Mouse (Mus musculus) yolk sac, embryonic 10.5 days (tissue): Measurements from ENCODE around the gene Abhd4.
"Not testable (repeated sequence)": the region's sequence is repeated elsewhere in the genome, so short reads cannot be mapped to it uniquely, and the experiment has no call there.

Experiments
- DNase-seq: peaks from one replicate; pipeline ENCODE4 v3.0.0-alpha.2; 2017; ENCODE audit warnings: low spot score

Abhd4 gene

DNA sequence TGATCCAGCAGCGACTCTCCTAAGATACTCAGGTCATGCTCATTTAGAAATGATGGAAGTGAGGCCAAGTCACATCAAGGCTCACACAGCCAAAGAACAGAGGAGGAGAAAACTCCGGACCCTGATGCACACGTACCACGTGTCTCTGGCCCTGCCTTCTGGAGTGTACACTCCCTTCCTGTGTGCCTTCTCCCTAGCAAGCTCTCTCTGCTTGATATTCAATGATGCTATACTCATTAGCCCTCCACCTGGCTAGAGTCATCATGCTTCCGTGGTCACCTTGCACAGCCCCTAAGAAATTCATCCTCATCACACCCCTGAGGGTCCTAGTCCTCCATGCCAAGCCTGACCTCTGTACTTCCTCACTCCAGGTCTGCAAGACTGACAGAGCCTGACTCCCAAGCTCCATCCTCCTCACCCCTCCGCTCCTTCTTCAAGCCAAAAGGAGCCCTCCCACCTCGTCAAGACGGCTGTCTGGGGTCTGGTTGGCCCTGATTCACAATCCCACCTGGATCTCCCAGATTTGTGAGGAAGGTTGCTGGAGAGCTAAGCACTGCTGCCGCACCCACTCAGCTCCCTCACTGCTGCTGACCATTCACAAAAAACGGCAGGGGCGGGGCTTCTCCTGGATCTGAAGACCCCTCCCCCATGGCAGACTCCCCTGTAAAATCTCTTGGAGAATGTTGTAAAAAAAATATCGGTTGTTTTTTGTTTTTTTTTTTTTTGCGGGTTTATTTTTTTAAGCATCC is 30.5 kb upstream of the Abhd4 start:
- DNase-seq, result no peak

DNA sequence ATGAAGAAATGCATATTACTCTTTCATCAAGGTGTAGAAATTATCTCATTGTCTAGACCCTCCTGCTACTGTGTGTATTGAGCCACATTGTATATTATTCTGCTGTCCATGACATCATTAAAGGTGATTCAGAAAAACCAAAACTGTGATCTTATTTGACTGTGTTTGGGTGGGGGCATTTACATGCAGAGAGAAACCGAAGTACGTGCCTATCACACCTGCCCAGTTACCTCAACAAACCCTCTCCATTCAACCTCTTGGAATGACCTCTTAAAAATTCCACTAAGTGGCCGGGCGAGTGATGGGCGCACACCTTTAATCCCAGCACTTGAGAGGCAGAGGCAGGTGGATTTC is 29.9 kb upstream of the Abhd4 start:
- no peak for DNase-seq

DNA sequence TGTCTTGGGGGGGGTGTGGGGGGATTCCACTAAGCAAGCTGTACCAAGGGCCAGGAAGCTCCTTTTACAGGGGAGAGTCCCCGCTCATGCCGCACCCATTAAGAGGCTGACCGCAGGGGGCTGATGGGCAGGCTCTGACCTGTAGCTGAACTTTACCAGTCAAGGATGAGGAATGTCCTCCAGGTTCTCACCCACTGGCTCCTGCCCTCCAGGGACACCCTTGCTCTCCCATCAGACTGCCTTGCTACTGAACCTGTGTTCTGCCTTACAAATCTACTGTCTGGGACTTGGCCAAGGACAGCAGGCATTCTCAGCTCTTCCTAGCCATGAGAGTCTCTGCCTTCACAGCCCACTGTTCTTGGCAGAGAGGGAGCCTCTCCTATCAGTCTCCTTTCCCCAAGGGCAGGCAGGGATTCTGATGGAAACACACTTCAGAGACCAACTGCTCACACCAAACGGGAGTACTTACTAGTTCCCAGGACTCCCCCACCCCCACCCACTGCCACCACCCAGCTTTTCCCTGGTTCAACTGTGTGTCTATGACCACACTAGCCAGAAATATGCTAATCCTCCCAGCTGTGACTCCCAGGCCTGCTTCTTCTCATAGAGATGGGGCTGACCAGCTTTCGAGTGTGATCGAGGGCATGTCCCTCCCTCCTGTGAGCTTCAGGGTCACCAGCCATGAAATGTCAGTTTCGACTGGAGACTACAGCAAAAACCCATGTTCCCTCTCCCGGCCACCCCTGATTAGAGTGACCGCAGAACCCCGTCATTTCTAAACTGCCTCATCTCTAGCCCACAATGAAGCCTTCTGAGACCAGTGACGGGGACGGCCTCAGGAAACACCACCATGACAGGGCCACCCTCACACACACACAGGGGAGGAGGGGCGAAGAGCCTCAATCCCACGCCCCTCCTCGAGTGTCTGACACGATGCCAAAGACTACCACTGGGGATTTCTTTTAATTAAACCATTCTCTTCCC is 29.2 kb upstream of the Abhd4 start:
- DNase-seq, result no peak

DNA sequence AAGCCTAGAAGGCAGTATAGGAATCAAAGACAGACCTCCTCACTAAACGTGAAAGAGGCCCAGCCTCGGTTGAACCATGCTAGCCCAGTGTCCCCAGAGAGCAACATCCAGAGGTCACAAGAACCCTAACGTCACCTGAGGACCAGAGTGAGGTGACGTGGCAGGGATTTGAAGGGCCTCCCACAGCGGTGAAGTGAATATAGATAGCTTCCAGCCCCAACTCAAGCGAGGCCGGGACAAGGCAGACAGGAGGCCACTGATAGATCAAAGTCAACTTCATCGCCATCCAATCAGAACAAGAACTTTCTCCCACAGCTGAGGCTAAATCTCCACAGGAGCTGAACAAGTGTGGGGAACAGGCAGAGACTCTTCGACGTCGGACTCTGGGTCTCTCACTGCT is 28.3 kb upstream of the Abhd4 start:
- no peak for DNase-seq

DNA sequence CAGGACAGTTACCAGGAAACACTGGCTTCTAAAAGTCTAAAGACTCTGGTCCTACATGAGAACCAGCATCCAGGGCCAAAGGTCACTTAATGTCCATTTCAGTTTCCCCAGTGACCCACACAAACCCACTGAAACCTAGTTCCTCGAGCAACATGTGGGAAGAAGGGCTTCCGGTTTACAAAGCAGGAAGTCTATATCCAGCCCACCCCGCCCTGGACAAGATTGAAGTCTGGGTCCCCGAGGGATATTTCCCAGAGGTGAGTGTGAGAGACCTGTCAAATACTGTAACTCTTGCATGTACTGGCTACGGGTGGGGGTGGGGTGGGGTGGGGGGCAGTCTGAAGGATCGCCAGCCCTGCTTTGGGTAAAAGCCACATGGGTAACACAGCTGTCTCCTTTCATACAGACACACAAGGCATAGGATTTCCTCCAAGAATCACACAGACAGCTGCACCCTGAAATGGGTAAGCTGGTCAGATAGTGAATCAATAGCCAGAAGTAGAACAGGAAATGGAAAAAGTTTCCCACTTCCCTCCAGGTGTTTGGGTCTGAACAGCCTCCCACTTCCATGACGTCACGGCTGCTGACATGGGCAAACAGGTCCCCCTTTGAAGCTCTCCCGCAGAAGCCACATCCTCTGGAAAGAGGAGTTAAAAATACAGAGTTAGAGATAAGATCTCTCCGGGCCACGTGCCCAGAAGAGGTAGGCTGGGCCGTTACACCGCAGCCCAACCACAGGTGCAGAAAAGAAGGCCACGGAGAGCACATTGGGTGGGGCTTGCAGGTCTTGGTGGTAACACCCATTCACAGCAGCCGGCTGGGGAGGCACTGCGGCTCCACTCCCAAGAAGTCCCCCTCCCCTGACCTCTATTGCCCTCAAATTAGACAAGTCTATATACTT is 26.8 kb upstream of the Abhd4 start:
- peak; percentile 81 for DNase-seq

DNA sequence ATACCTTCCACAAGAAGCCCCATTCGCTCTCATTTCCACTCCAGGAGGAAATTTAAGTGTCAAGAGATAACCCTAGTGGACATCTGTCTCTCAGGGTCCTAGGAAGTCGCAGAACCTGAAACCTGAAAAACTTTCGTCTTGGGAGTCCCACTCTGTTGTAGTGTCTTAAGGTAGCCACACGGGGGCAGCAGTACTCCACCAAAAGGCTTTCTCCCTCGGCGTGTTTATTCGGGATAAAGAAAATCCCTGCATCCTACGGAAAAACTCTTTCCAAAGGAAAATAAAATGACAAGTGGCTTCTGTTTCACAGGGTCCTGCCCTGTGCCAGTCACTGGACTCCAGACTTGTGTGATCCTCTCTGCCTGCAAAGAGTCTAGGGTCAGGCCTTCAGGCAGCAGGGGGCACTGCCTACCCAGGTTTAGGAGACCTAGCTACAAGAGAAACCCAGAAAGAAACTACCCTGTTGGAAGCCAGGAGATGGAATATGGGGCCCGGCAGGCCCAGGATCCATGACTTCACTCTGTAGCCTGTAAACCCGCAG is 26.0 kb upstream of the Abhd4 start:
- DNase-seq, result peak; percentile 75

DNA sequence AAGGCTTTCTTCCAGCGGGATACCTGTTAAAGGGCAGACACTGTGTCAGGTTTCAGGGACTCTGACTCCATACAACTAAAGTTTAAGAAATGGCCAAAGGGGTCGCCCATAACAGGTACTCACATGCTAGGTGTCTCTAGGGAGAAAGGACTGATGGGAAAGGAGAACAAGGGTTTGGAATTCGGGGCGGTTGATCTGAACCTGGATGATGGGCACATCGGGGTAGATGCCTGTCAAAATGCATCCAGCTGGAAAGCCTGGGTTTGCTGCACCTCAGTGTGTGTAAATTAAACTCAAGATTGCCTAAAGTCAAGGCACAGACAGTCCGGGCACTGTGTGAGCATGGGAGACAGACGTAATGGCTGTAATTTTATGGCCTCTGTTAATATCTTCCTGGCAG is 25.5 kb upstream of the Abhd4 start:
- no peak for DNase-seq

DNA sequence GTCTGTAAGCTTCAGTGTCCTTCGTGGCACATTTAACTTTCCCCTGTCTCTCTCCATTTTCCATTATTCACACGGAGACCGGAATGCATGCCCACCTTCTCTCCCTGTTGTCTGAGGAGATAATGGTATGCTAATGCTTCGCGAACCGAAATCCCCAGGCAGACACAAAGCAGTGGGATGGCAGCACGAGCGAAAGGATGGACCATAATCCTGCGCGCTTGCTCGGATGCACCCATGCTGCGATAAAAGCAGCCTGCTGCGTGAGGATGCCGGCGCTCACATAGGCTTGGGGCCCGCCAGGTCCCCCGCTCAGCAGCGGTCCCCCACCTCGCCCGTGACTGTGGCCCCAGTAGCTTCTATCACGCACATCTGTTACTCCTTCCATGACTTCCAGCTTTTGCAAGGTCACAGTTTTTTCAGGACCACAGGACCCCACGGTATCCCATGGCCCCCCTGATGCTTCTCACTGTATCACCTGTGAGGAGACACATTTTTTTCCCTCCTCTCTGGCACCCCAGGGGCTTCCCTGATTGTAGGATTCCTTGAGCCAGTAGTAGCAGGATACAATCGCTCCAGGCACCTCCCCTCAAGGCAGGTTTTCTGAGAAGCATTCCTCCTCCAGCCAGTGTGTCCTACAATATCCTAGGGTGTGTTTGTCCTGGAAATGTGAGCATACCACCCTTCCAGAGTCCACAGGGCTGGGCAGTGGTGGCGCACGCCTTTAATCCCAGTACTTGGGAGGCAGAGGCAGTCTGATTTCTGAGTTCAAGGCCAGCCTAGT is 24.9 kb upstream of the Abhd4 start:
- no peak for DNase-seq

DNA sequence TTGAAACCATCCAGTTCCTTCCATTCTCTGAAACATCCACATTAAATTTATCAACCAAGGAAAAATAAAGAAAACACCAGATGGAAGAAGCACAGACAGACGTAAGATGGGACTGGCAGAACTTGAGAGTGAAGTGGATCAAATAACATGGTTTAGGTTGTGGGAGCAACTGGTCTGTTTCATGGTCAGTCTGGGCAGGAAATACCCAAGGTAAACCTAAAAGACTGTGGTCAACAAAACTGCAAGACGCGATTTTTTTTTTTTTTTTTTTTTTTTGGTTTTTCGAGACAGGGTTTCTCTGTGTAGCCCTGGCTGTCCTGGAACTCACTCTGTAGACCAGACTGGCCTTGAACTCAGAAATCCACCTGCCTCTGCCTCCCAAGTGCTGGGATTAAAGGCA is 24.1 kb upstream of the Abhd4 start:
- DNase-seq, result not testable (repeated sequence)

DNA sequence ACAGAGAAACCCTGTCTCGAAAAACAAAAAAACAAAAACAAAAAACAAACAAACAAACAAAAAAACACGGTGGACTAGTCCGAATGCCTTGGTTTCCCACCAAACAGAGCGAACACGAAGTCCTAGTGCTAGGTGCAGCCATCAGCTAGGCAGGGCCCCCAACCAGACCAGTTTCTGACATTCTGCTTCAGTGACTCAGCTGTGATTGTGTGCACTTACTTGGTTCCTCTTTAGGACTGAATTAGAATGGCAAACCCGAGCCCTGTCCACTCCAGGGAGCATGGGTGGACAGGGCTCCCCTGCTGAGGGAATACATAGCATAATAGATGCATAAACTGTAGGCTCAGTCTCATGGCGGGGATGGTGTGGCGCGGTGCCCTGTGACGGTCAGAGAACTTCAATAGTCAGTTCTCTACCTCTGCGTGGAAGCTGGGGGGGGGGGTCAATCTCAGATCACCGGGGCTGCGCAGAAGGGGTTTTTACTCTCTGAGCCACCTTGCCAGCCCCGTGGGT is 23.3 kb upstream of the Abhd4 start:
- DNase-seq, result no peak

DNA sequence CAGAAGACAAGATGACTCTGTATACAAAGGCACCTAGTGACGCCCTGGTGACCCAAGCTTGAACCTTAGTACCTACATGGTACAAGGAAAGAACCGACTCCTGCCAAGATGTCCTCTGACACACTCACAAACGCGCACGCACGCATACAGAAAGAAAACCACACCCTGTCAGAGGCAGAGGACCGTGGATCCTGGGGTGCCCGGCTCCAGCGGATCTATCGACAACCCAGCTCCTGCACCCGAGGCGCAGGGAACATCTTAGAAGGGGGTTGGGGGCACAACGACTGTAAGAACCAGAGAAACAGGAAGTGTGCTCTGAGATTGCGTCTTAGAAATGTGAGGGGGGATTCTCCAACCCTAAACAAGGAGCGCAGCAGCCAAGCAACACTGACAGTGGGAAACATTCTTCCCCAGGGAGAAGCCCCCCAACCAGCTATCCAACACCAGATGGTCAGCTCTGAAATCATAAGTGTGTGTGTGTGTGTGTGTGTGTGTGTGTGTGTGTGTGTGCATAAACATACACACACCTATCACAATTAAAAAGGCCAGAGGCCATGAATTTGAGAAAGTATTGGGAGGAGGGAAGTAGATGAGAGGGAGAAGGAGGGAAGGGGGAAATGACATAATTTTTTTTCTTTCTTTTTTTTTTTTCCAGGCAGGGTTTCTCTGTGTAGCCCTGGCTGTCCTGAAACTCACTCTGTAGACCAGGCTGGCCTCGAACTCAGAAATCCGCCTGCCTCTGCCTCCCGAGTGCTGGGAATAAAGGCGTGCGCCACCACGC is 22.6 kb upstream of the Abhd4 start:
- no peak for DNase-seq

DNA sequence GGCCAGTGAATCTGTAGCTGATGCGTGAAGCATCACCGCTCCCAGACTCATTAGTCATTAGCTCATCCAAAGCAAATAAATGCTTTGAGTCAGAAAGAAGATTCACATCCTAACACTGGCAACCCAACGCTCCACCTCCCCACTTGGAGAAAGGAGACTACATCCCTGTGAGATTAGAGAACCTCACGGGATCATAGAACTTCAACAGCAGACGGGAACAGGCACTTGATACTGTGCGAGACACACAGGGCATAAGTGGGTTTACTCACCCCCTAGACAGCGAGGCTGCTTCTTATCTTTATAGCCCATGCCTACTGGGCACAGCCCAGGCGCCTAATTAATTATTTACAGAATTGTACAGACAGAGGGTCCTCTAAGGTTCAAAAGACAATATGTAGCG is 21.8 kb upstream of the Abhd4 start:
- DNase-seq, result no peak

DNA sequence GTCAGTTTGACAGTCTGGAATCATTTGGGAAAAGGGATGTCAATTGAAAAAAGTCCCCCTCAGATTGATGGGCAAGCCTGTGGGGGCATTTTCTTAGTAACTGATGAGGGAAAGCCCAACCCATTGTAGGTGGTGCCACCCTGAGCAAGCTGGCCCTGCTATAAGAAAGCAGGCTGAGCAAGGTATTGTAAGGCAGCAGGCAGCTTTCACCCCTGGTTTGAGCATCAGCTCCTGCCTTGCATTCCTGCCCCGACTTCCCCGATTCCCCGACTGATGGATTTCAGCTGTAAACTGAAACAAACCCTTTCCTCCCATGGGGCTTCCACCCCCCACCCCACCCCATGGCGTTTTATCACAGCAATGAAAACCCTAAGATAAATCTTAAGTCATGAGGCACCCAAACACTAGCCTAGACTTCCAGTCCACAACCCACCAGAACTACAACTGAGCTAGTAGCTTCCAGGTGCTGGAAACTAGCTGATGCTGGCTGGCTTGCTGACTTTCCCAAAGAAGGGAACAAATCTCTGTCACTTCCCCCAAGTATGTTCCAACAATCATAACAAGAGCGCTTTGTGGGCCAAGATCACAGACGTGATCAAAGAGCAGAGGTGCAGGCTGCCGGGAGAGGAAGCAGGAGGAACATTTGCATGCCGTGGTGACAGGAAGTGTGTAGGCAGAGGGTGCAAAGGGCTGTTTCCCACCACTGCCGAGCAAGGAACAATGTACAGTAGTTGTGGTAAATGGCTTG is 21.0 kb upstream of the Abhd4 start:
- no peak for DNase-seq

DNA sequence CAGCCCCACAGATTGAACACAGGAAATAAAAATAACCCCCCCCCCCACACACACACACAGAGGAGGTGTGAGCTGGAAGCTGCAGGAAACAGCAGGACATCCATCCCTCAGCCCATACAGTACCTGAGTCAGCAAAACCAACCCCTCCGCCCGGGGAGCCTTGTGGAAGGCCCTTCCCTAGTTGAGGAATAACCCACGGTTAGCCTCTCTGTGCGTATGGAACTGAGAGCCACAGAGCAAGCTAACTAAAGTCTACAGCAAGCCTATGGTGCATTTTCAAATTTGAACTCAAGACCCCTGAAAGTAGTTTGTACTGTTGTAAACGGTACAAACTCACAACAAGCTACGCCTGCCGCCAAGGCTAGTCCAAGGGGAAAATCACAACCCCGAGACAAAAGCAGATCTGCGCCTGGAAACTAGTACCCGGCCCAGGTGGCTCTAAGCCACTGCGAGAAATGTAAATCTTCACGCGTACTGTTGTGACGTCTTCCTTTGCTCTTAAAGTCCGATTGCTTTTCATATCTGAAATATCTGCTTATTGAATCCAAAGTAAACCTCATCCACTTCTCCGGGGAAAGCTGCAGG is 20.3 kb upstream of the Abhd4 start:
- no peak for DNase-seq

DNA sequence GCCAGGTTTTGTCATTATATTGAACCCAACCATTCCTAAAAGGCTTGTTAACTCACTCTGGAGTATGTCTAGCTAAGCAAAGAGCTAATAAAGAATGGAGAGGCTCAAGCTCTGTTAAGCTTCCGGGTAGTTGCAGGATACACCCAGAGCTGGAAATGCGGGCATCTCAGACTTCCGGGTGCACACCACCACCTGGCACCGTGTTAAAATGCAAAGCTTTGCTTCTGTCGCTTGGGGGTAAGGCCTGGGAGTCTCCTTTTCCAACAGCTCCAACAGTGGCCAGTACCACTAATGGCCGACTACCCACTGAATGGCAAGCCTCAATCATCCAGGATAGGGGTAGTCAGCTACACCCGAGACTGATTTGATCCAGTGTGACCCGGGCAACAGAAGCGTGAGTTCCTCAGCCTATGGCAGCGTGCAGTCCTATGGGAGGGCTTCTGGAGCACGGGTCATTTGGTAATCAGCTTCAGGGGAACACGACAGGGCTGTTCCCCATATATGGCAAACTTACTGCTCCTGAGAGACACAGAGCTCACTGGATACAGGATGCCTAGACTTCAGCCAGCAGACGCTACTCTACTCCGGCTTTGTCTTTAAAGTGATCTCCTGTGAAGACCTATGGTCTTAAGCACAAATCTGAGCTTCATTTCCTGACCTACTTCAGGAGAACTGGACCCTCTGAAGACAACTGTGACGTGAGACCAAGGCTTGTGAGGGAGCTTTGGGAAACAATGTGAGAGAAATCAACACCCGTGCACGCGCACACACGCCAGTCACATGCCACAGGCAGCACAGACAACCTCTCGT is 19.6 kb upstream of the Abhd4 start:
- no peak for DNase-seq

DNA sequence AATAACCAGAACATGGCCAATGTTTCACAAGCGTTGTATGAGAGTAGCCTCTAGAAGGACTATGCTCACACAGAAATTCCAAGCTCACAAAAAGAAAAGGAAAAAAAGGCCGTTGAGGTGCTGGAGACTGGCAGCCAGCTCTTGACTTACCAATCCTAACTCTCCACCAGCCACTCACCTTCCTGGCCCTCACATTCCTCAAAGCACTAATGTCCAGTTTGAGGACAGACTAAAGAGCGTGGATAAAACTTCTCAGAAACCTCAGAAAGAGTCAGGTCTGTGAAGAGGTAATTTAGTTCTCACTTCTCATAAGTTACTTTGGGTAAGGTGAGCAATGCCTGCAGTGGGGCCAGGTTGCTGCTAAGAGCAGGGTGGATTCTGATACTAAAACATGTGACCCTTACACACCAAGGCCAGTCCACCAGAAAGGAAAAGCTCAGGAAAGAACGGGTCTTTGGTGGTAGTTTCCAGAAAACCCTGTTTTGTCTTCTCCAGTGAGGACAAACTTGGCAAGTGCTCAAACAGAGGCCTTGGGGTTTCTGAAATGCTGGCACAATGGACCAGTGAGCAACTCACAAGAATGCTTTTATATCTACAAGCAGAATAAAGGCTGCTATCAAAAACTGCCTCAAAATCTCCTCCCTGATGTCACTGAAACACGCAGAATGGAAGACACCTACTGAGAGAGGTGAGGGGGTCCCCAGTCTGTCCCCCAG is 18.0 kb upstream of the Abhd4 start:
- DNase-seq, result no peak

DNA sequence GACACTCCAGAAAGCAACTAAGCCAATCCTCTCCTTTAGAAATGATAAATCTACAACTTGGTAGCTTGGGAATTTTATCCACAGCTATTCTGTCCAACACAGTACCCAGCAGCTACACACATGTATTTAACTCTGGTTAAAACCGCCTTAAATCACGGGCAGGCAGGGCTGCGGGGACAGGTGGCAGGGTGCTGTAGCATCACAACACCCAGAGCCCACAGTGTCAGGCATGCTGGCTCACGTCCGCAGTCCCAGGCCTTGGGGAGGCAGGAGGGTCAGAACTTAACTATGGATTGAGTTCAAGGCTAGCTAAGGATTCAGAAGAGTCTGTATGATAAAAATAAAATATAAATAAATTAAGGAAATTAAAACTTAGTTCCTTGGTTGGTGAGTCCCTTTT is 17.1 kb upstream of the Abhd4 start:
- no peak for DNase-seq
